Comparison of ENCODE assay signal across 10 mouse cellular contexts in the genomic region with DNA sequence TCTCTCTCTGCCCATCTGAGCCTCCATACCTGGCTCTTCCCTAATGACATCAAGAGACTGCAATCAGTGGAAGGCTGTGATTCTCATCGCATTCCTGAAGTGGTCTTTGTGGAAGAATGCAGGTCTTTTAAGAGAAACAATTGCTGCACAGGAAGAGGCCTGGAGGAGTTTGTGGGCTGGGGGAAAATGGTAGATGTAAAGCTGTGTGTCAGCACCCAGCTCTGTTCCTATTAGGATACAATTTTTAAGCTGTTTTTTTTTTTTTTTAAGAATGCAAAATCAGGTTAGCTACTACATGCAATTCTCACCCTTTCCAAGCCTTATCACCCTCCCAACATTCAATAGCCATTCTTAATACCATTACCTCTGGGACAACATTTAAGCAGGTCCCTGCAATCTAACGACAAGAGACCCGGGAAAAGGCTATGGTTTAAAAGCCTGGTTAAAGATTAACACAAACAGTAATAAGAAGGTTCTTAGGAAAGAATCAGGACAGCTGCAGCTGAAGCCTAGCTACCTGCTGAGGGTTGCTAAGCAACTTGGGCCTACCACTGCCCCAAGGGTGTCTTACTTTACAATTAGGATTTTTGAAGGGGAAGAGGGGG. TPM values are rescaled to one million over a fixed set of nuclear protein-coding genes. Genes with fewer than 3 reads are reported as not detected.
A peak's percentile ranks its signal among the peaks of the same experiment; 100 is the strongest.
DNase-seq lines count a peak whose midpoint lies in the region; ATAC-seq and TF ChIP-seq lines count a peak whose summit lies in the region.
"Had no signal": no experiment of that assay in that cellular context is flagged by ENCODE, and none has a peak within 500 bp of the region (broad histone marks: within the 10 kb centered on the region; RNA-seq: fewer than 3 reads in every experiment).

No protein-coding gene starts in this region.

- no peak for TF ChIP-seq CTCF in thymus, adult 2 months (IDR thresholded peaks at IDR 0.05; ENCODE audit: borderline replicate concordance, control insufficient read depth, extremely low read depth, insufficient read depth, low read length, poor library complexity)

- no peak overlapping the region for H3K4me3 ChIP-seq in embryonic facial prominence, embryonic 14.5 days (ENCODE audit: low read depth, low read length)
- H3K4me3 ChIP-seq in intestine, embryonic 16.5 days (ENCODE audit: low read length): no peak overlapping the region
- no peak overlapping the region for H3K4me3 ChIP-seq in midbrain, embryonic 12.5 days
- H3K4me3 ChIP-seq in thymus, adult 2 months (ENCODE audit: control insufficient read depth, insufficient read depth, low read length): no peak overlapping the region

- no peaks in the 10 kb centered on the region for H3K9me3 ChIP-seq in embryonic facial prominence, embryonic 14.5 days (ENCODE audit: control insufficient read depth, low read length)
- H3K9me3 ChIP-seq in intestine, embryonic 16.5 days (ENCODE audit: control insufficient read depth, low read length): no peaks in the 10 kb centered on the region
- no peaks in the 10 kb centered on the region for H3K9me3 ChIP-seq in midbrain, embryonic 12.5 days

- peak; percentile 61 for DNase-seq in embryo, embryonic 10 days (ENCODE audit: low spot score)
- DNase-seq in embryonic facial prominence, embryonic 14.5 days (ENCODE audit: low spot score): peak; percentile 61
- DNase-seq in adrenal gland, postnatal 14 days: no peak
- no peak for DNase-seq in heart, postnatal 10 days
- DNase-seq in thymus, adult 2 months: no peak
- DNase-seq: cerebellum, postnatal 36 days; layer of hippocampus, postnatal 36 days had no signal

- intact Hi-C loops in heart, postnatal 10 days (cut with DNase I): loop anchor here (5.0 kb wide), 1 partner anchor 122 kb away; no protein-coding TSS in a partner anchor

- ATAC-seq in embryonic facial prominence, embryonic 14.5 days (ENCODE audit: low read depth): peak; percentile 75; the same call in 1 of the 2 replicates
- ATAC-seq in intestine, embryonic 16.5 days: peak; percentile 93
- ATAC-seq in midbrain, embryonic 12.5 days (ENCODE audit: low FRiP score, low read depth): peak; percentile 88
- no peak for ATAC-seq in megakaryocyte-erythroid progenitor cell, adult 5-6 weeks (replicated peaks; ENCODE audit: low FRiP score, low TSS enrichment, poor library complexity, severe bottlenecking)

- peaks cover 12% of the 10 kb centered on the region for H3K4me1 ChIP-seq in embryonic facial prominence, embryonic 14.5 days (ENCODE audit: control insufficient read depth, insufficient read depth, low read length)
- peaks cover 2% of the 10 kb centered on the region; the same call in 1 of the 2 replicates for H3K4me1 ChIP-seq in intestine, embryonic 16.5 days (ENCODE audit: control insufficient read depth, insufficient read depth, low read length)
- H3K4me1 ChIP-seq in midbrain, embryonic 12.5 days: peaks cover 28% of the 10 kb centered on the region
- no peaks in the 10 kb centered on the region for H3K4me1 ChIP-seq in thymus, adult 2 months (replicated peaks; ENCODE audit: control insufficient read depth, insufficient read depth, low read length)

- no peaks in the 10 kb centered on the region for H3K36me3 ChIP-seq in embryonic facial prominence, embryonic 14.5 days (ENCODE audit: control insufficient read depth, insufficient read depth, low read length)
- H3K36me3 ChIP-seq in intestine, embryonic 16.5 days (ENCODE audit: control insufficient read depth, insufficient read depth, low read length): no peaks in the 10 kb centered on the region
- no peaks in the 10 kb centered on the region for H3K36me3 ChIP-seq in midbrain, embryonic 12.5 days
- H3K36me3 ChIP-seq in thymus, adult 2 months (ENCODE audit: control insufficient read depth, insufficient read depth, low read length): no peaks in the 10 kb centered on the region

- H3K4me2 ChIP-seq in embryonic facial prominence, embryonic 14.5 days (ENCODE audit: low read depth, low read length): no peak overlapping the region
- no peak overlapping the region for H3K4me2 ChIP-seq in intestine, embryonic 16.5 days (ENCODE audit: low read depth, low read length)
- H3K4me2 ChIP-seq in midbrain, embryonic 12.5 days (replicated peaks): peak overlapping the region; percentile 21

- TF ChIP-seq POLR2A in thymus, adult 2 months (IDR thresholded peaks at IDR 0.05; ENCODE audit: control insufficient read depth, extremely low read depth, insufficient read depth, low read length, poor library complexity): no peak

- no peak overlapping the region for H3K9ac ChIP-seq in embryonic facial prominence, embryonic 14.5 days (ENCODE audit: low read depth, low read length)
- no peak overlapping the region for H3K9ac ChIP-seq in intestine, embryonic 16.5 days (ENCODE audit: low read depth, low read length)
- no peak overlapping the region for H3K9ac ChIP-seq in midbrain, embryonic 12.5 days (replicated peaks)

- no peak overlapping the region for H3K27ac ChIP-seq in embryonic facial prominence, embryonic 14.5 days (replicated peaks; ENCODE audit: low read depth, low read length)
- no peak overlapping the region for H3K27ac ChIP-seq in intestine, embryonic 16.5 days (ENCODE audit: low read length)
- peak overlapping the region; percentile 83 for H3K27ac ChIP-seq in midbrain, embryonic 12.5 days (replicated peaks)
- H3K27ac ChIP-seq in thymus, adult 2 months (ENCODE audit: control insufficient read depth, insufficient read depth, low read length): no peak overlapping the region

- H3K27me3 ChIP-seq in embryonic facial prominence, embryonic 14.5 days (replicated peaks; ENCODE audit: control insufficient read depth, insufficient read depth, low read length): no peaks in the 10 kb centered on the region
- no peaks in the 10 kb centered on the region for H3K27me3 ChIP-seq in intestine, embryonic 16.5 days (replicated peaks; ENCODE audit: control insufficient read depth, insufficient read depth, low read length)
- no peaks in the 10 kb centered on the region for H3K27me3 ChIP-seq in midbrain, embryonic 12.5 days
- H3K27me3 ChIP-seq in thymus, adult 2 months (ENCODE audit: control insufficient read depth, insufficient read depth, low read length): no peaks in the 10 kb centered on the region

- WGBS in embryonic facial prominence, embryonic 14.5 days: 9% methylated on average over 3 of the region's 3 CpGs
- WGBS in intestine, embryonic 16.5 days: 8% methylated on average over 3 of the region's 3 CpGs
- WGBS in midbrain, embryonic 12.5 days: 1% methylated on average over 3 of the region's 3 CpGs
- WGBS in thymus, adult 2 months: 83% methylated on average over 3 of the region's 3 CpGs

RNA-seq across cellular contexts. Expression of a gene that starts 37.5 kb away (rescaled TPM):
- 6.2 and 6.7 TPM in 2 replicates for polyA plus RNA-seq in embryonic facial prominence, embryonic 14.5 days (2014; fragmentation: Nextera tagmentation; extraction: Ambion mirVana)
- polyA plus RNA-seq in intestine, embryonic 16.5 days (2015; fragmentation: Nextera tagmentation; extraction: Ambion mirVana): 6.6 and 8.9 TPM in 2 replicates
- 1.3 and 2.0 TPM in 2 replicates for polyA plus RNA-seq in midbrain, embryonic 12.5 days (2016; fragmentation: Nextera tagmentation; extraction: Ambion mirVana)
- total RNA-seq in megakaryocyte-erythroid progenitor cell, adult 5-6 weeks (2014; fragmentation: Nextera tagmentation): 46.3 and 48.1 TPM in 2 replicates
- 11.5 and 13.6 TPM in 2 replicates for total RNA-seq in megakaryocyte-erythroid progenitor cell, adult 5-6 weeks (2017)
- total RNA-seq in adrenal gland, postnatal 14 days (2021): 88.1 and 92.3 TPM in 2 replicates
- 10 to 100 TPM; 90.4 to 97.7 TPM for total RNA-seq in heart, postnatal 10 days (2021)
- polyA plus RNA-seq in thymus, adult 2 months (2012; rRNA removed): 0.38 and 1.0 TPM in 2 replicates

Comparison
In these comparisons a context has a peak if more than half of its experiments do, and no peak if none do; other contexts are left out.
1. DNase-seq: peak in embryo, embryonic 10 days (single experiment) and embryonic facial prominence, embryonic 14.5 days (single experiment); none in adrenal gland, postnatal 14 days (single experiment), heart, postnatal 10 days (0 of 2) and thymus, adult 2 months (single experiment).